Mouse (Mus musculus): Measurements from ENCODE around the gene Hist1h2ae.

DNA sequence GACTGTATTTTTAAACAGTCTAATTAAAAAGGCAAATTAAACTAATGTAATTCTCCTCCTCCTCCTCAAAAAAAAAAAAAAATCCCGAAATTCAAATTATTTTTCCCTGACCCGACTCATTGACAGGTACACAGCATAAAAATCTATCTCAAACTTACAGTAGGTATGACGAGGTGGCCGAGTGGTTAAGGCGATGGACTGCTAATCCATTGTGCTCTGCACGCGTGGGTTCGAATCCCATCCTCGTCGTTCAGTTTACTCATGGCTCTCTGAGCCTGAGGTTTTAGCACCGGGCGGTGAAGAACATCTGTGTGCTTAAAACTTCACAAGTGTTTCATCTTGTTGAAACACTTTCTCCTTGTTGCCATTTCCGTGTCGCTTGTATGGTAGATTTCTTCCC lies 49.3 kb downstream of the Hist1h2ae start:
- TF ChIP-seq CTCF (IDR thresholded peaks at IDR 0.05; ENCODE audit: low read depth, low read length) (no peak), POLR2A (IDR thresholded peaks at IDR 0.05; ENCODE audit: borderline replicate concordance, low read depth, low read length) (no peak)
